Mouse (Mus musculus): Measurements from ENCODE around the gene Plpp3. TPM values are rescaled to one million over a fixed set of nuclear protein-coding genes. Genes with fewer than 3 reads are reported as not detected.
"Not testable (repeated sequence)": the region's sequence is repeated elsewhere in the genome, so short reads cannot be mapped to it uniquely, and the experiment has no call there.

Plpp3 gene
- polyA plus RNA-seq, 1 experiment from 2014 or later, result 48.6 TPM

GRCm38 (mm10) chr4:105260893-105261769 is 104.0 kb downstream of the Plpp3 start:
- H3K36me3 ChIP-seq (ENCODE audit: control insufficient read depth, insufficient read depth, low read length), result no peaks in the 10 kb centered on the region
- H3K9ac ChIP-seq (ENCODE audit: low read length), result no peak overlapping the region
- DNase-seq (ENCODE audit: low spot score) (no peak), ATAC-seq (no peak)
- H3K4me3 ChIP-seq (ENCODE audit: low read depth, low read length), result no peak overlapping the region
- H3K4me1 ChIP-seq (ENCODE audit: control insufficient read depth, insufficient read depth, low read length), result no peaks in the 10 kb centered on the region
- 85% methylated on average over 9 of the region's 9 CpGs for WGBS
- no peak overlapping the region for H3K4me2 ChIP-seq (ENCODE audit: low read length)
- no peak overlapping the region for H3K27ac ChIP-seq (ENCODE audit: low read depth, low read length)
- H3K27me3 ChIP-seq (replicated peaks; ENCODE audit: control insufficient read depth, insufficient read depth, low read length), result no peaks in the 10 kb centered on the region
- H3K9me3 ChIP-seq (replicated peaks; ENCODE audit: control insufficient read depth, low read length), result no peaks in the 10 kb centered on the region

DNA sequence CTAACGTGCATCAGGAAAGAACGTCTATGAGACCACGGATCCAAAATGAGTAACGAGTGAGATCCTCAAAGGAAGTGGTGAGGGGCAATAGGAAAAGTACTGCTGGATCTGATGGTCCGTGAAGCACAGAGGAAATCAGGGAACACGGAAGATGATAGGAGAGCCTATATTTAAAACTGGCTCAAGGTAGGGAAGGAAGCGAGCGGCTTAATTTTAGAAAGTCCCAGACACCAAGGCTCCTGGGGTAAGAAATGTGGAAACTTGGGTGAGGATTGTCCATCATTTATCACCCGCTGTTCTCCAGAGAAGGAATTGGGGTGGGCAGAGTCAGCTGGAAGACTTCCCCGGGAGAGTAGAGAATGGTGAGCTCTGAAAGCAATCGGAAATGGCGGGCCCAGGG is 105.2 kb downstream of the Plpp3 start:
- Histone ChIP-seq H3K36me3 (ENCODE audit: control insufficient read depth, insufficient read depth, low read length) (no peaks in the 10 kb centered on the region), H3K27me3 (replicated peaks; ENCODE audit: control insufficient read depth, insufficient read depth, low read length) (no peaks in the 10 kb centered on the region), H3K9ac (ENCODE audit: low read length) (no peak overlapping the region), H3K9me3 (replicated peaks; ENCODE audit: control insufficient read depth, low read length) (no peaks in the 10 kb centered on the region), H3K4me2 (ENCODE audit: low read length) (no peak overlapping the region), H3K4me3 (ENCODE audit: low read depth, low read length) (no peak overlapping the region), H3K4me1 (ENCODE audit: control insufficient read depth, insufficient read depth, low read length) (no peaks in the 10 kb centered on the region), H3K27ac (ENCODE audit: low read depth, low read length) (no peak overlapping the region)
- DNase-seq (ENCODE audit: low spot score), result no peak
- 91% methylated on average over 12 of the region's 12 CpGs for WGBS
- no peak for ATAC-seq

DNA sequence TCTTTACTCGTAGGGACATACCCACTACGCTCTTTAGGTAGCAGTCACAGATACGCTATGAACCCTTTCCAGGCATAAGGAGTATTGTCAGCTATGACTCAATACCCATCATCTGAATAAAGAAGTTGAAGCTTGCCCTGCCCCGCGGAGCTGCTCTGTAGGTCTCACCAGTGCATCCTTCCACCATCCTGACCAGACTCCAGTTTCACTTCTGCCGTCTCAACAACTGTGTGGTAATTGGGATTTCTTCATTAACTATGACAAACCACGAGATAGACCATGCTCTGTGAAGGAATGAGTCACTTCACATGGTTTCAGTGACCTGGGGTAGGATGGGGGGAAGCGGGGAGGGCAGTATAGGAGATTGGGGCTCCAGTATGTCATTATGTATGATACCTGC is 106.5 kb downstream of the Plpp3 start:
- DNase-seq (ENCODE audit: low spot score) (no peak), ATAC-seq (no peak)
- Histone ChIP-seq H3K4me2 (ENCODE audit: low read length) (no peak overlapping the region), H3K9ac (ENCODE audit: low read length) (no peak overlapping the region), H3K27ac (ENCODE audit: low read depth, low read length) (no peak overlapping the region), H3K4me3 (ENCODE audit: low read depth, low read length) (no peak overlapping the region), H3K36me3 (ENCODE audit: control insufficient read depth, insufficient read depth, low read length) (no peaks in the 10 kb centered on the region), H3K9me3 (replicated peaks; ENCODE audit: control insufficient read depth, low read length) (no peaks in the 10 kb centered on the region), H3K27me3 (replicated peaks; ENCODE audit: control insufficient read depth, insufficient read depth, low read length) (no peaks in the 10 kb centered on the region), H3K4me1 (ENCODE audit: control insufficient read depth, insufficient read depth, low read length) (no peaks in the 10 kb centered on the region)
- 93% methylated on average over 8 of the region's 8 CpGs for WGBS

GRCm38 (mm10) chr4:105265041-105265440 is 107.9 kb downstream of the Plpp3 start:
- H3K4me3 ChIP-seq (ENCODE audit: low read depth, low read length), result no peak overlapping the region
- WGBS, result 83% methylated on average over 8 of the region's 8 CpGs

DNA sequence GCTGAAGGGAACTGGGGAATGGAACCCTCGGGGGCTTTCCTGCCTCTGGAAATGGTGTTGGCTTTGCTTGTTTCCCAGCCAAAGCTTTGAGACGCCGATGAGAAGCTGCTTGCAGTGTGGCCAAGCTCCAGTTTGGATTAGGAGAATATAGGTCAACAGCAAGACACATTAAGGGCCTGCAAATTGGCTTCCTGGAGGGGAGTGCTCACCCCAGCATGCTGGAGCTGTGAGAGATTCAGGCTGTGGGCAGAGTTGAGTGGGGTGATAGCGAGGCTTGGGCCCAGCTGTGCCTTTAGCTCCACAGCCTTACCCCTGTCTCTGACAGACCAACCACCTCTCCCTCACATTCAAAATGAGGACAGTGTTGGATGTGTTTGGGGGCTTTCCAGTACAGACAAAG is 108.5 kb downstream of the Plpp3 start:
- Histone ChIP-seq H3K4me1 (ENCODE audit: control insufficient read depth, insufficient read depth, low read length) (no peaks in the 10 kb centered on the region), H3K27ac (ENCODE audit: low read depth, low read length) (no peak overlapping the region), H3K4me3 (ENCODE audit: low read depth, low read length) (no peak overlapping the region), H3K9me3 (replicated peaks; ENCODE audit: control insufficient read depth, low read length) (no peaks in the 10 kb centered on the region), H3K27me3 (replicated peaks; ENCODE audit: control insufficient read depth, insufficient read depth, low read length) (no peaks in the 10 kb centered on the region), H3K4me2 (ENCODE audit: low read length) (no peak overlapping the region), H3K9ac (ENCODE audit: low read length) (no peak overlapping the region), H3K36me3 (ENCODE audit: control insufficient read depth, insufficient read depth, low read length) (no peaks in the 10 kb centered on the region)
- no peak for ATAC-seq
- WGBS, result 81% methylated on average over 4 of the region's 4 CpGs
- no peak for DNase-seq (ENCODE audit: low spot score)

More at GRCm38 (mm10) chr4:105265041-105265440, 107.9 kb downstream of the Plpp3 start:
- no peaks in the 10 kb centered on the region for H3K27me3 ChIP-seq (replicated peaks; ENCODE audit: control insufficient read depth, insufficient read depth, low read length)
- H3K4me2 ChIP-seq (ENCODE audit: low read length), result no peak overlapping the region
- H3K9me3 ChIP-seq (replicated peaks; ENCODE audit: control insufficient read depth, low read length), result no peaks in the 10 kb centered on the region
- H3K9ac ChIP-seq (ENCODE audit: low read length), result no peak overlapping the region
- no peak for DNase-seq (ENCODE audit: low spot score)
- H3K4me1 ChIP-seq (ENCODE audit: control insufficient read depth, insufficient read depth, low read length), result no peaks in the 10 kb centered on the region
- ATAC-seq, result no peak
- H3K27ac ChIP-seq (ENCODE audit: low read depth, low read length), result no peak overlapping the region
- H3K36me3 ChIP-seq (ENCODE audit: control insufficient read depth, insufficient read depth, low read length), result no peaks in the 10 kb centered on the region

DNA sequence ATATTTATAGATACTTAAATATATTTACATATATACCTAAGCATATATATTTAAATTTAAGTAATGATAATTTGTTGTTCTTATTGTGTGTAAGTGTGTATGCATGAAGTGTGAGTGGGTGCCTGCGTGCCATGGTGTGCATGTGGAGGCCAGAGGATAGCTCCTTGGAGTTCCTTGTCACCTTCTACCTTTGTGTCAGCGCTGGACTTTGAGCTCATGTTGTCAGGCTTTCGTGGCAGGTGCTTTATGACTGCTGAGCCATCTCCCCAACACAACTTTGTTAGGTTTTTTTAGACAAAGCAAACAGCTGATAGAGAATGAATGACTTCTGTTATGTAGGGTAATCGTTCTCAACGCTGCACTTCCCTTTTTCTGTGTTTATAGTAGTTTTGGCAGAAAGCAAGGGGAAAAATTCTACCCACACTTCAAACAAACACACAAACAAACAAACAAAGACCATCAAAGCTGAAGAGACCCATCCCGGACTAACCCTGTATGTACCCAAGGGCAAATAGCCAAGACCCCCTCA is 111.1 kb downstream of the Plpp3 start:
- Histone ChIP-seq H3K4me3 (ENCODE audit: low read depth, low read length) (no peak overlapping the region), H3K4me1 (ENCODE audit: control insufficient read depth, insufficient read depth, low read length) (no peaks in the 10 kb centered on the region), H3K27me3 (replicated peaks; ENCODE audit: control insufficient read depth, insufficient read depth, low read length) (no peaks in the 10 kb centered on the region), H3K36me3 (ENCODE audit: control insufficient read depth, insufficient read depth, low read length) (no peaks in the 10 kb centered on the region), H3K4me2 (ENCODE audit: low read length) (no peak overlapping the region), H3K9me3 (replicated peaks; ENCODE audit: control insufficient read depth, low read length) (no peaks in the 10 kb centered on the region), H3K9ac (ENCODE audit: low read length) (no peak overlapping the region), H3K27ac (ENCODE audit: low read depth, low read length) (no peak overlapping the region)
- 84% methylated on average over 6 of the region's 6 CpGs for WGBS
- DNase-seq (ENCODE audit: low spot score) (no peak), ATAC-seq (no peak)

- WGBS, result 92% methylated on average over 5 of the region's 7 CpGs
- H3K9me3 ChIP-seq (replicated peaks; ENCODE audit: control insufficient read depth, low read length); H3K9ac ChIP-seq (ENCODE audit: low read length); DNase-seq (ENCODE audit: low spot score); H3K36me3 ChIP-seq (ENCODE audit: control insufficient read depth, insufficient read depth, low read length); H3K27me3 ChIP-seq (replicated peaks; ENCODE audit: control insufficient read depth, insufficient read depth, low read length); ATAC-seq; H3K27ac ChIP-seq (ENCODE audit: low read depth, low read length); H3K4me3 ChIP-seq (ENCODE audit: low read depth, low read length); H3K4me2 ChIP-seq (ENCODE audit: low read length); H3K4me1 ChIP-seq (ENCODE audit: control insufficient read depth, insufficient read depth, low read length): not testable (repeated sequence)
These were observed 112.3 kb downstream of the Plpp3 start for GRCm38 (mm10) chr4:105269398-105269797.

DNA sequence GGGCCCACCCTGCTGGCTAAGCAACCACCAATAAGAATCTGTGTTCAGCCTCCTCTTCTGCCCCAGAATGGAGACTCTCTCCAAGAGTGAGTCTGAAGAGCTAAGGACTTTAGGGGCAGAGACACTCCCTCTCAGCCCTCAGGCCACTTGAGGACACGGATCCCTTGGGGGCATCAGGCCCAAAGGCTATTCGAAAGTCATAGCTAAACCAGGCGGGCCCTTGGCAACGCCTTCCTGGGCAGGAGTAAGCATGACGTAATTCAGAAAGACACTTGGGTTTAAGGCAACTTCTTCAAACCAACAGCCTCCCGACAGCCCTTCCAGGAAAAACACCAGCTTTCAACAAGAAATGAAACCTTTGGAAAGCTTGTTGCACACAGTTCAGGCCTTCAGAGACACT is 114.0 kb downstream of the Plpp3 start:
- Histone ChIP-seq H3K4me2 (ENCODE audit: low read length) (no peak overlapping the region), H3K36me3 (ENCODE audit: control insufficient read depth, insufficient read depth, low read length) (no peaks in the 10 kb centered on the region), H3K4me3 (ENCODE audit: low read depth, low read length) (no peak overlapping the region), H3K27me3 (replicated peaks; ENCODE audit: control insufficient read depth, insufficient read depth, low read length) (no peaks in the 10 kb centered on the region), H3K9ac (ENCODE audit: low read length) (no peak overlapping the region), H3K27ac (ENCODE audit: low read depth, low read length) (no peak overlapping the region), H3K4me1 (ENCODE audit: control insufficient read depth, insufficient read depth, low read length) (no peaks in the 10 kb centered on the region; the same call in 1 of the 2 replicates), H3K9me3 (replicated peaks; ENCODE audit: control insufficient read depth, low read length) (no peaks in the 10 kb centered on the region)
- 86% methylated on average over 6 of the region's 6 CpGs for WGBS
- no peak for ATAC-seq
- no peak for DNase-seq (ENCODE audit: low spot score)

GRCm38 (mm10) chr4:105273034-105273433 is 115.9 kb downstream of the Plpp3 start:
- H3K4me1 ChIP-seq (ENCODE audit: control insufficient read depth, insufficient read depth, low read length), result peaks cover 3% of the 10 kb centered on the region
- no peak overlapping the region for H3K4me2 ChIP-seq (ENCODE audit: low read length)
- no peak overlapping the region for H3K9ac ChIP-seq (ENCODE audit: low read length)
- no peaks in the 10 kb centered on the region for H3K27me3 ChIP-seq (replicated peaks; ENCODE audit: control insufficient read depth, insufficient read depth, low read length)
- H3K36me3 ChIP-seq (ENCODE audit: control insufficient read depth, insufficient read depth, low read length), result no peaks in the 10 kb centered on the region
- no peak for DNase-seq (ENCODE audit: low spot score)
- ATAC-seq, result no peak
- 74% methylated on average over 2 of the region's 2 CpGs for WGBS
- H3K4me3 ChIP-seq (ENCODE audit: low read depth, low read length), result no peak overlapping the region
- H3K27ac ChIP-seq (ENCODE audit: low read depth, low read length), result no peak overlapping the region
- H3K9me3 ChIP-seq (replicated peaks; ENCODE audit: control insufficient read depth, low read length), result no peaks in the 10 kb centered on the region
